Mouse (Mus musculus) kidney, embryonic 14.5 days (tissue): Measurements from ENCODE around the gene Lmf1. TPM values are rescaled to one million over a fixed set of nuclear protein-coding genes. Genes with fewer than 3 reads are reported as not detected.
A peak's percentile ranks its signal among the peaks of the same experiment; 100 is the strongest.

Source experiments
- ATAC-seq: fragments of 200-750 bp; cut with Nextera tagmentation; 2 replicates; pipeline ENCODE4 v1.8.0; 2017; ENCODE audit warnings: moderate number of reproducible peaks, mild to moderate bottlenecking, moderate TSS enrichment, moderate library complexity; ENCODE audit not compliant: low FRiP score, low TSS enrichment
- H3K27ac ChIP-seq: fragments of 300-500 bp; sonication (generic); 2 replicates; pipeline ENCODE4 v1.5.1; 2014; ENCODE audit warnings: low read depth, mild to moderate bottlenecking, low read length, moderate library complexity, mixed read lengths
- H3K27me3 ChIP-seq: fragments of 300-500 bp; sonication (generic); 2 replicates; pipeline ENCODE4 v1.6.1; 2014; ENCODE audit warnings: mild to moderate bottlenecking, low read length; ENCODE audit not compliant: control insufficient read depth, insufficient read depth
- H3K36me3 ChIP-seq: fragments of 300-500 bp; sonication (generic); 2 replicates; pipeline ENCODE4 v1.6.1; 2014; ENCODE audit warnings: low read length, mixed read lengths; ENCODE audit not compliant: control insufficient read depth, insufficient read depth
- H3K4me1 ChIP-seq: fragments of 300-500 bp; sonication (generic); 2 replicates; pipeline ENCODE4 v1.6.1; 2014; ENCODE audit warnings: low read length, mixed read lengths; ENCODE audit not compliant: control insufficient read depth, insufficient read depth
- H3K4me2 ChIP-seq: fragments of 300-500 bp; sonication (generic); replicated peaks from 2 replicates; pipeline ENCODE4 v1.6.1; 2014; ENCODE audit warnings: low read depth, mild to moderate bottlenecking, low read length
- H3K4me3 ChIP-seq: fragments of 300-500 bp; sonication (generic); 2 replicates; pipeline ENCODE4 v1.5.1; 2014; ENCODE audit warnings: mild to moderate bottlenecking, low read length
- H3K9ac ChIP-seq: fragments of 300-500 bp; sonication (generic); 2 replicates; pipeline ENCODE4 v1.6.1; 2014; ENCODE audit warnings: low read depth, mild to moderate bottlenecking, low read length, moderate library complexity
- H3K9me3 ChIP-seq: fragments of 300-500 bp; sonication (generic); 2 replicates; pipeline ENCODE4 v1.6.1; 2016; ENCODE audit warnings: low read length; ENCODE audit not compliant: control insufficient read depth
- WGBS: fragments of 180-500 bp; shearing (Covaris S2); extraction: QIAGEN DNeasy Blood & Tissue Kit; methylation state at CpG from one replicate; pipeline ENCODE4 v1.1.7; 2014; 5-methylcytosine and 5-hydroxymethylcytosine counted together
- polyA plus RNA-seq: library from polyadenylated mRNA; unstranded; fragments of >200 nt; fragmentation: Nextera tagmentation; extraction: Ambion mirVana; gene quantifications from 2 replicates; pipeline ENCODE4 v1.2.1, GENCODE M21; 2014

Gene Lmf1
- polyA plus RNA-seq, 1 experiment from 2014 or later: 29.8 TPM

DNA sequence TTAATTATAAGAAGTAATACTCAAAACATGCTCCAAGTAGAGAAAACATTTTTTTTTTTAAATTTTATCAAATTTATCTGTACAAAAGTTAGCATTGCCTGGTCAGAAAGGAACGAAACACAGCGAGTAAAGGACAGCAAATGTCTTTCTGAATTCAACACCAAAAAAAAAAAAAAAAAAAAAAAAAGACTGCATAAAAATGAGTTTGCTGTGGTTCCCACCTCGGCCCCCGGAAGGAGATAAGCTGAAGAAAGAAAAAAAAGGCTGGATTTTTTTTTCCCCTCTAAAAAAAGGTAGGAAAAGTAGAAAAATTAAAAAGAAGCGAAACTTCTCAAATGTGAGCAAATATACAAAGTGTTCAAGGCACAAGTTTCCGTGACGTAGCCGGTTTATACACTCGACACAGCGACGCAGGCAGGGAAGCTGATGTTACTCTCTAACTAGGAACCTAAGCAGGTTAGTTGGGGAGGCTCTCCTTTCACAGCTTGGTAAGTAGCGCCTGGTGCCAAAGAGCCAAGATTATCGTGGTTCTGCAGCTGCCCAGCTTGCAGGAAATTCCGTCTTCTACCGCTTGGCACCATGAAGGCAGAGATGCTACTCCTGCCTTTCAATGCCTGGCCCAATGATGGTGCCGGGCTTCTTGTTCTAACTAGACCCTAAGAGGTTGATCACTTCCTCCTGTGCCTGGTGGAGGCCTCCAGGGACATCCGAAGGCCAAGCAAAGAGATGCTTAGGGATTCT lies 12.9 kb upstream of the Lmf1 start:
- Histone ChIP-seq H3K4me2 (no peak overlapping the region), H3K27ac (no peak overlapping the region)
- 82% methylated on average over 17 of the region's 17 CpGs for WGBS

GRCm38 (mm10) chr17:25567261-25567660 lies 11.6 kb upstream of the Lmf1 start:
- WGBS: 82% methylated on average over 13 of the region's 13 CpGs
- no peak overlapping the region for H3K4me2 ChIP-seq

More for the DNA sequence above, 12.9 kb upstream of the Lmf1 start:
- no peaks in the 10 kb centered on the region for H3K9me3 ChIP-seq
- ATAC-seq: no peak
- no peak overlapping the region for H3K9ac ChIP-seq
- H3K4me1 ChIP-seq: peaks cover 10% of the 10 kb centered on the region; the same call in 1 of the 2 replicates
- H3K4me3 ChIP-seq: no peak overlapping the region
- H3K36me3 ChIP-seq: no peaks in the 10 kb centered on the region
- peaks cover 14% of the 10 kb centered on the region for H3K27me3 ChIP-seq

DNA sequence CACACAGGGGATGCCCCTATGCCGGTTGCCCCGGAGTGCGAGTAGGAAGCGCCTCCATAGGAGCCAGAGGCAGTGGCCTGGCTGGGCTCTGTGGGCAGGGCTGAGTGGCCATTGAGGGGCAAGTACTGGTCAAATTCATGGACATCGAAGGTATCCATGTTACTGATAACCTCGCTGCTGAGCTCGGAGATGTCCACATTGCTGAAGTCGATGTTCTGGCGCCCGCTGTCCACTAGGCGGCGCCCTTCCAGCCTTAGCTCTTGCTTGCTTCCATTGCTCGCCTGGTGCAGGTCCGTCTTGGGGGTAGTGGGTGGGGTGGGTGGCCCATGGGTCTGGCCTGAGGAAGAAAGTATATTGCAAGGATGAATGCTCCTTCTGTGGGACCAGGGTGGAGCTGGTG lies 11.1 kb upstream of the Lmf1 start:
- H3K27me3 ChIP-seq: peaks cover 14% of the 10 kb centered on the region
- H3K36me3 ChIP-seq: no peaks in the 10 kb centered on the region
- WGBS: 28% methylated on average over 14 of the region's 14 CpGs
- no peaks in the 10 kb centered on the region for H3K9me3 ChIP-seq
- peak overlapping the region; percentile 11; the same call in 1 of the 2 replicates for H3K4me2 ChIP-seq
- no peak overlapping the region for H3K27ac ChIP-seq
- no peak for ATAC-seq
- H3K4me3 ChIP-seq: 0 out of 2 replicates have a peak overlapping the region, but pooled peaks have one; percentile 57
- H3K4me1 ChIP-seq: peaks cover 13% of the 10 kb centered on the region; the same call in 1 of the 2 replicates
- no peak overlapping the region for H3K9ac ChIP-seq

More at GRCm38 (mm10) chr17:25567261-25567660, 11.6 kb upstream of the Lmf1 start:
- ATAC-seq: no peak
- Histone ChIP-seq H3K4me1 (peaks cover 13% of the 10 kb centered on the region; the same call in 1 of the 2 replicates), H3K27ac (no peak overlapping the region), H3K9me3 (no peaks in the 10 kb centered on the region), H3K27me3 (peaks cover 14% of the 10 kb centered on the region), H3K4me3 (no peak overlapping the region), H3K36me3 (no peaks in the 10 kb centered on the region), H3K9ac (no peak overlapping the region)

DNA sequence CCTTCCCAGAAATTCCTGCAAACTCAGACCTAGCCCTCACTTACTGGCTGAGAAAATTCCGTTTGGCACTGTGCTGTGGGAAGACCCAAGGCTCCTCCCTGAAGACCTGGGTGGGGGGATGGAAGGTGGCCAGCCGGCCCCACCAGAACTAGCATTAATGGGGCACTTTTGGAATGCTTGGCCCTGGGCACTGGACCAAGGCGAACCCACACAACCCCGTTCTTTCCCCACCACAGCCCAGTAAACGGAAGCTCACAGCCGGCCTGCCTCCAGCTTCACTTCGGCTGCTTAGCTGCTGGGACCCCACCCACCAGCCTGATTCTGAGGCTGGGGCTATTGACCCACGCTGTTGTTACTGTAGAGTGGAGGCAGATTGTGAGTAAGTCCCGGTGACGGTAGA lies 10.7 kb upstream of the Lmf1 start:
- no peaks in the 10 kb centered on the region for H3K9me3 ChIP-seq
- 31% methylated on average over 10 of the region's 10 CpGs for WGBS
- H3K4me3 ChIP-seq: peak overlapping the region; percentile 57; the same call in 1 of the 2 replicates
- H3K9ac ChIP-seq: no peak overlapping the region
- no peaks in the 10 kb centered on the region for H3K36me3 ChIP-seq
- H3K27ac ChIP-seq: 0 out of 2 replicates have a peak overlapping the region, but pooled peaks have one; percentile 4
- ATAC-seq: no peak
- H3K27me3 ChIP-seq: peaks cover 14% of the 10 kb centered on the region
- peaks cover 13% of the 10 kb centered on the region; the same call in 1 of the 2 replicates for H3K4me1 ChIP-seq
- H3K4me2 ChIP-seq: peak overlapping the region; percentile 11; the same call in 1 of the 2 replicates

DNA sequence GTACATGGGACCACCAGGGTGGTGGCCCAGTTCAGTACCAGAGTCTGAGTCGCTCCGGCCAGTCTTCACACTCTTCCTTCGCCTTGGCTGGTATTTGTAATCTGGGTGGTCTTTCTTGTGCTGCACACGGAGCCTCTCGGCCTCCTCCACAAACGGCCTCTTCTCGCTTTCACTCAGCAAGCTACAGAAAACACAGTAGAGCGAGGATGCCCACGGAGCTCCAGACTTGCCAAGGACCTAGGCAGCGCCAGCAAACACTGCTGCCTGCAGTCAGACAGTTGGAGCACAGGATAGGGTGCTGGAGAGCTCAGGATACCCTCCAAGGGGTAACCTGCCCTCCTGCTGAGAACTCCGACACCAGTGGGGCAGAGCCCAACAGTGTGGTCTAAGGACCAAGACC lies 10.0 kb upstream of the Lmf1 start:
- peaks cover 14% of the 10 kb centered on the region for H3K27me3 ChIP-seq
- H3K36me3 ChIP-seq: no peaks in the 10 kb centered on the region
- 0 out of 2 replicates have a peak overlapping the region, but pooled peaks have one; percentile 25 for H3K9ac ChIP-seq
- no peak overlapping the region for H3K27ac ChIP-seq
- no peaks in the 10 kb centered on the region for H3K9me3 ChIP-seq
- H3K4me3 ChIP-seq: peak overlapping the region; percentile 57
- H3K4me1 ChIP-seq: peaks cover 13% of the 10 kb centered on the region; the same call in 1 of the 2 replicates
- peak overlapping the region; percentile 99; the same call in 1 of the 2 replicates for H3K4me2 ChIP-seq
- ATAC-seq: no peak
- WGBS: 70% methylated on average over 11 of the region's 11 CpGs

GRCm38 (mm10) chr17:25569833-25570647 lies 8.8 kb upstream of the Lmf1 start:
- ATAC-seq: no peak; the same call in none of the 2 replicates
- peak overlapping the region; percentile 60 for H3K9ac ChIP-seq
- peaks cover 13% of the 10 kb centered on the region; the same call in 1 of the 2 replicates for H3K4me1 ChIP-seq
- no peaks in the 10 kb centered on the region for H3K36me3 ChIP-seq
- H3K4me3 ChIP-seq: peak overlapping the region; percentile 57
- peaks cover 14% of the 10 kb centered on the region for H3K27me3 ChIP-seq
- H3K4me2 ChIP-seq: peak overlapping the region; percentile 99
- WGBS: 3% methylated on average over 51 of the region's 54 CpGs
- H3K9me3 ChIP-seq: no peaks in the 10 kb centered on the region
- no peak overlapping the region for H3K27ac ChIP-seq

DNA sequence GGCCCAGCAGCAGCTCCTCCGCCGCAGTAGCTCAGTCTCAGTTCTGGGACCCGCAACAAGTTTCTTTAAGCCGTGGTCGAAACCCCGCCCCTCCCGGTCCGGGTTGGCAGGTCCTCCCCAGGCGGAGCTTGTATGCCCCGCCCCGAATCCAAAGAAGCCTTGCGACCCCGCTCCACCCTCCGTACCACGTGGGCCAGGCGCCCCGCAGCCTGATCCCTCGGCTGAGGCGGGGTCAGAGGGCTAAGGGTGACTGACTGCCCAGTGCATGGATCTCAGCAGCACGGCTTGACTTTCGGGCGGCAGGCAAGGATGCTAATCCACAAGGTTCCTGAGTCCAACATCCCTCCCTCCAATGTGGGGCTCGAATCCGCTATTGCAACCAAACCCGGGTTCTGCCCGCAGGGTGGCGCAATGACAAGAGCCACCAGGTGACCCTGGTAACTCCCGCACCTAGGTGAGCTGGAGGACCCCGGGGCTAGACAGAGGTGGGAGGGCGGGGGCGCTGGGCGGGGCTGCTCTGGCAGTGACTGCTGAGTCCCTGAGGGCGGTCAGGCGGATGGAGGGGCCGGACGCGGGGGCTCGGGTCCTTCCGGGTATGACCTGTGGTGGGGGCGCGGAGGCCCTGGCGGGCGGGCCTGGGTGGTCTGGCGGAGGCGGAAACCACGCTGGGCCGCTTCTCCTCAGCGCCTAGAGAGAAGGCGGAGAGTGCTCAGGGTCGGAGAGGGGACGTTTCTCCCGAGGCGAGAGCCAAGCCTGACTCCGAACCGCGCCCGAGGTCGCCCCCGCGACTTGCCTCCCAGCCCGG lies 8.0 kb upstream of the Lmf1 start, which contains the start of gene Sox8:
Gene Sox8 (minus strand): TSS at position 39 of the 805 bp plus-strand sequence.
- peak within 1 kb of the TSS; percentile 37; the same call in 1 of the 2 replicates for H3K27ac ChIP-seq
- H3K4me3 ChIP-seq: peak within 1 kb of the TSS; percentile 57
- H3K27me3 ChIP-seq: peaks cover 14% of the 10 kb centered on the region
- peaks cover 13% of the 10 kb centered on the region; the same call in 1 of the 2 replicates for H3K4me1 ChIP-seq
- H3K9ac ChIP-seq: peak within 1 kb of the TSS; percentile 60
- H3K9me3 ChIP-seq: no peaks in the 10 kb centered on the region
- peak within 1 kb of the TSS; percentile 99 for H3K4me2 ChIP-seq
- ATAC-seq: peak; percentile 87
- WGBS: under 1% methylated on average over 61 of the region's 61 CpGs
- H3K36me3 ChIP-seq: no peaks in the 10 kb centered on the region

DNA sequence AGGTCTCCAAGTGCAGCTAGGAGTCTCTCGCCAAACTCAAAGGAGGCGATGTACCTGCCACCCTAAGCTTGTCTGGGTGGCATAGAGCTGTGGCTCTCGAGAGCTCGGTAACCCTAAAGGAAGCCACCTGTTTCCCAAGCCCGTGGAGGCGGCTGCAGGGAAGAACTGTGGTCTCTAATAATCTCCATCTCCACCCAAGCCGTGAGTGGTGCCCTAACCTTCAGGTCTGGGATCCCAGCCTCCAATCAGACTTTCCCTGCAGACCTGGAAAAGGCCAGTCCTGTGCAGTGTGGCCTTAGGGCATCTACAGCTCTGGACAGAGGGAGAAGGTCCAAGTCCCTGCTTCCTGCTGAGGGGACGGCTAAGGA lies 7.4 kb upstream of the Lmf1 start:
- ATAC-seq: peak; percentile 11; the same call in 1 of the 2 replicates
- no peaks in the 10 kb centered on the region for H3K9me3 ChIP-seq
- WGBS: 0% methylated on average over 8 of the region's 8 CpGs
- peaks cover 13% of the 10 kb centered on the region; the same call in 1 of the 2 replicates for H3K4me1 ChIP-seq
- no peak overlapping the region; the same call in 1 of the 2 replicates for H3K27ac ChIP-seq
- H3K4me2 ChIP-seq: peak overlapping the region; percentile 99
- H3K4me3 ChIP-seq: peak overlapping the region; percentile 57
- H3K27me3 ChIP-seq: peaks cover 14% of the 10 kb centered on the region
- peak overlapping the region; percentile 31 for H3K9ac ChIP-seq
- H3K36me3 ChIP-seq: no peaks in the 10 kb centered on the region
